Mouse (Mus musculus): ENCODE data around the gene Slc10a1. TPM values are rescaled to one million over a fixed set of nuclear protein-coding genes. Genes with fewer than 3 reads are reported as not detected.

Slc10a1 gene
- polyA plus RNA-seq, 1 experiment from 2014 or later = 0.36 TPM

- 1% methylated on average over 7 of the region's 7 CpGs for WGBS
- no peaks in the 10 kb centered on the region for H3K9me3 ChIP-seq
- H3K27me3 ChIP-seq (replicated peaks) = no peaks in the 10 kb centered on the region
- H3K4me2 ChIP-seq (replicated peaks) = peak overlapping the region; percentile 34
- H3K36me3 ChIP-seq = no peaks in the 10 kb centered on the region
- H3K27ac ChIP-seq = no peak overlapping the region
- H3K9ac ChIP-seq = no peak overlapping the region
- no peak overlapping the region; the same call in 1 of the 2 replicates for H3K4me3 ChIP-seq (replicated peaks)
- ATAC-seq = peak; percentile 66
- H3K4me1 ChIP-seq (replicated peaks) = peaks cover 6% of the 10 kb centered on the region; the same call in 1 of the 2 replicates
These were observed 45.6 kb downstream of the Slc10a1 start for GRCm38 (mm10) chr12:80922869-80923268.

GRCm38 (mm10) chr12:80921301-80921700, 47.2 kb downstream of the Slc10a1 start:
- peaks cover 6% of the 10 kb centered on the region; the same call in 1 of the 2 replicates for H3K4me1 ChIP-seq (replicated peaks)
- H3K9me3 ChIP-seq = no peaks in the 10 kb centered on the region
- no peak overlapping the region for H3K9ac ChIP-seq
- H3K27me3 ChIP-seq (replicated peaks) = no peaks in the 10 kb centered on the region
- no peak overlapping the region for H3K4me2 ChIP-seq (replicated peaks)
- no peaks in the 10 kb centered on the region for H3K36me3 ChIP-seq
- H3K4me3 ChIP-seq (replicated peaks) = no peak overlapping the region
- no peak overlapping the region for H3K27ac ChIP-seq
- ATAC-seq = no peak
- 88% methylated on average over 5 of the region's 5 CpGs for WGBS

- no peak overlapping the region for H3K4me3 ChIP-seq (replicated peaks)
- no peak overlapping the region for H3K9ac ChIP-seq
- no peaks in the 10 kb centered on the region for H3K27me3 ChIP-seq (replicated peaks)
- H3K27ac ChIP-seq = no peak overlapping the region
- 57% methylated on average over 7 of the region's 7 CpGs for WGBS
- no peak overlapping the region for H3K4me2 ChIP-seq (replicated peaks)
- 0 out of 2 replicates have a peak, but pooled peaks cover under 1% of the 10 kb centered on the region for H3K4me1 ChIP-seq (replicated peaks)
- no peaks in the 10 kb centered on the region for H3K9me3 ChIP-seq
- H3K36me3 ChIP-seq = no peaks in the 10 kb centered on the region
- no peak for ATAC-seq
These were observed 50.7 kb downstream of the Slc10a1 start for GRCm38 (mm10) chr12:80917764-80918163.

- ATAC-seq = no peak
- WGBS = 65% methylated on average over 8 of the region's 8 CpGs
- no peak overlapping the region for H3K4me2 ChIP-seq (replicated peaks)
These were observed 58.9 kb downstream of the Slc10a1 start for GRCm38 (mm10) chr12:80909631-80910030.

More at GRCm38 (mm10) chr12:80909631-80910030, 58.9 kb downstream of the Slc10a1 start:
- Histone ChIP-seq H3K36me3 (no peaks in the 10 kb centered on the region), H3K9me3 (no peaks in the 10 kb centered on the region), H3K4me1 (replicated peaks) (no peaks in the 10 kb centered on the region), H3K27me3 (replicated peaks) (no peaks in the 10 kb centered on the region), H3K4me3 (replicated peaks) (no peak overlapping the region), H3K27ac (no peak overlapping the region), H3K9ac (no peak overlapping the region)

Other genes starting within 250 kb of the Slc10a1 start
- gene Ccdc177, start 208.0 kb downstream of the Slc10a1 start, polyA plus RNA-seq (2015; fragmentation: Nextera tagmentation; extraction: Ambion mirVana) = 0.10 and 0.15 TPM in 2 replicates
- gene Susd6, start 178.2 kb downstream of the Slc10a1 start, polyA plus RNA-seq (2015; fragmentation: Nextera tagmentation; extraction: Ambion mirVana) = 16.9 and 18.7 TPM in 2 replicates
- gene Srsf5, start 23.2 kb downstream of the Slc10a1 start, polyA plus RNA-seq (2015; fragmentation: Nextera tagmentation; extraction: Ambion mirVana) = 515 and 607 TPM in 2 replicates
- 8.1 and 9.6 TPM in 2 replicates for gene Smoc1, start 58.1 kb upstream of the Slc10a1 start, polyA plus RNA-seq (2015; fragmentation: Nextera tagmentation; extraction: Ambion mirVana)